Mouse (Mus musculus): ENCODE results near the gene Gm10772.
"Not testable (repeated sequence)": the region's sequence is repeated elsewhere in the genome, so short reads cannot be mapped to it uniquely, and the experiment has no call there.

The Gm10772 gene

GRCm38 (mm10) chr13:66227473-66227872 is at the start of gene Gm10772:
Gm10772 (minus strand) TSS chr13:66227573.
- DNase-seq (ENCODE audit: low spot score), result not testable (repeated sequence)

DNA sequence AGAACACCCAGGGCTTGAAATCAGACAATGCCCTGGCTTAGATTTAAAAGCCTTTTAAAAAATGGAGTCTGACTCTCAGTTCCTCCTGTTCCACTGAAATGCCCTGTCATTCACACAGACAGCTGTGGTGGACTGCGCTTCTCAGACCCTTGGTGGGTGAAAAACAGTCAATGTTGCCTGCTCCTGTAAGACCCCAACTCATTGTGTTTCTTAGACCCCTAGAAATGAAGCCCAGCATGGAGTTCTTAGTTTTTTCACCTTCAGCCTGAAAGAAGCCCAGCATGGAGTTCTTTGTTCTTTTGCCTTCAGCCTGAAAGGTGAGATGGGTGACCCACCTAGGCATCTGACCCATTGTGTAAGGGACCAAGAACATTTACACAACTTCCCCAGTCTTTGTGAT is 36.5 kb upstream of the Gm10772 start:
- DNase-seq (ENCODE audit: low spot score), result not testable (repeated sequence)

- not testable (repeated sequence) for DNase-seq (ENCODE audit: low spot score)
Measured at GRCm38 (mm10) chr13:66263141-66263540, 35.8 kb upstream of the Gm10772 start.

GRCm38 (mm10) chr13:66214349-66214748 is 13.0 kb downstream of the Gm10772 start:
- no peak for DNase-seq (ENCODE audit: low spot score)

DNA sequence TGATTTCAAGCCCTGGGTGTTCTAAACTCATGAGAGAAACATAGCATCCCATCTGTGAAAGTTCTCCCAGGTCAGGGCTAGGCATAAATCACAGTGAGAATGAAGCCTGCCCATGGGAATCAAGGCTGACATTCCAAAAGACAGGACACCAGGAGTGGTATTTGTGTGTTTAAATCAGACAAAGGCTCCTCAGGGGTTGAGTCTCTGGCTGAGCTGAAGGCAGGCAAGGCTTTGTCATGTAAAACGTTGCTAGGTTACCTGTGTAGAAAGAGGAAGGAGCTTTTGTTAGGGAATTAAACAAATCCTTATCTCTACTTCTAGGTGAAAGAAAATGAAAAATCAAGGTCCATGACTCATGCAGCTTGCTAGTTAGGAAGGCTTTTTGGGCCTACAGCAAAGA is 13.6 kb downstream of the Gm10772 start:
- not testable (repeated sequence) for DNase-seq (ENCODE audit: low spot score)

GRCm38 (mm10) chr13:66179172-66179571 is 48.2 kb downstream of the Gm10772 start:
- DNase-seq (ENCODE audit: low spot score), result not testable (repeated sequence)
